Mouse (Mus musculus) liver, embryonic 16.5 days (tissue): Measurements from ENCODE around the gene Lbr. TPM values are rescaled to one million over a fixed set of nuclear protein-coding genes. Genes with fewer than 3 reads are reported as not detected.

Experiments used
- ATAC-seq: fragments of 200-750 bp; cut with Nextera tagmentation; 2 replicates; pipeline ENCODE4 v1.8.0; 2017; ENCODE audit warnings: low read depth, mild to moderate bottlenecking, moderate number of reproducible peaks, moderate library complexity
- H3K27ac ChIP-seq: fragments of 300-500 bp; sonication (generic); 2 replicates; pipeline ENCODE4 v1.5.1; 2014; ENCODE audit warnings: mild to moderate bottlenecking, low read length
- H3K27me3 ChIP-seq: fragments of 300-500 bp; sonication (generic); 2 replicates; pipeline ENCODE4 v1.6.1; 2014; ENCODE audit warnings: low read depth, low read length, mixed read lengths; ENCODE audit not compliant: control insufficient read depth, insufficient read depth
- H3K36me3 ChIP-seq: fragments of 300-500 bp; sonication (generic); 2 replicates; pipeline ENCODE4 v1.6.1; 2014; ENCODE audit warnings: mild to moderate bottlenecking; ENCODE audit not compliant: control insufficient read depth, insufficient read depth
- H3K4me1 ChIP-seq: fragments of 300-500 bp; sonication (generic); 2 replicates; pipeline ENCODE4 v1.6.1; 2014; ENCODE audit warnings: low read depth, low read length, mixed read lengths; ENCODE audit not compliant: control insufficient read depth
- H3K4me2 ChIP-seq: fragments of 300-500 bp; sonication (generic); 2 replicates; pipeline ENCODE4 v1.6.1; 2014; ENCODE audit warnings: low read depth, low read length, mixed read lengths
- H3K4me3 ChIP-seq: fragments of 300-500 bp; sonication (generic); 2 replicates; pipeline ENCODE4 v1.5.1; 2014; ENCODE audit warnings: low read depth, mild to moderate bottlenecking, low read length
- H3K9ac ChIP-seq: fragments of 300-500 bp; sonication (generic); 2 replicates; pipeline ENCODE4 v1.6.1; 2014; ENCODE audit warnings: low read depth, low read length
- H3K9me3 ChIP-seq: fragments of 300-500 bp; sonication (generic); replicated peaks from 2 replicates; pipeline ENCODE4 v1.6.1; 2016; ENCODE audit warnings: low read length; ENCODE audit not compliant: control insufficient read depth
- WGBS: fragments of 180-500 bp; shearing (Covaris S2); extraction: QIAGEN DNeasy Blood & Tissue Kit; methylation state at CpG from one replicate; pipeline ENCODE4 v1.1.7; 2014; ENCODE audit not compliant: insufficient replicate concordance; 5-methylcytosine and 5-hydroxymethylcytosine counted together
- polyA plus RNA-seq: library from polyadenylated mRNA; unstranded; fragments of >200 nt; fragmentation: Nextera tagmentation; extraction: Ambion mirVana; gene quantifications from 2 replicates; pipeline ENCODE4 v1.2.1, GENCODE M21; 2015

Gene Lbr
- polyA plus RNA-seq, result 211 and 250 TPM in 2 replicates

DNA sequence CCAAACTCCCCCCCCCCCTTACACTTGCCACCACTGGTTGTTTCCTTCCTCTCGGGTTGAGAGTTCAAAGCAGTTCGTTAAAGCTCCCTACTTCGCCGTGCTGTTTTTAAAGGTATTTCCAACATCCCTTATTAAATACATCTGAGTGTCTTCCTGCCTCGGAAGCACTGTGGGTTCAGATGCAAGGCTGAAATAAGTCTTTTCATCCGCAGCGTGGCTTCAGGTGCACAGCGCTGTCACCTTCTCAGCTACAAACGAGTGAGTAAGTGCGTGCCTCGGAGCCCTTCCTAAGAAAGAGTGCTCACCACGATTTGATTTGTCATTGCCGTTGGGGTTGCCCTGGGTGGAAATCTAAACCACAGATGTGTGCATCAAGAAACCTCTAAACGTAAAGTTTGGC is at the start of gene Lbr:
Gene Lbr, minus strand, starts transcription at position 266 of the 400 bp plus-strand sequence.
- peak within 1 kb of the TSS; percentile 75 for H3K4me3 ChIP-seq
- peaks cover 8% of the 10 kb centered on the region for H3K36me3 ChIP-seq
- peak; percentile 17 for ATAC-seq
- under 1% methylated on average over 14 of the region's 14 CpGs for WGBS
- peak within 1 kb of the TSS; percentile 97 for H3K9ac ChIP-seq
- no peaks in the 10 kb centered on the region for H3K9me3 ChIP-seq
- peaks cover 31% of the 10 kb centered on the region for H3K4me1 ChIP-seq
- H3K4me2 ChIP-seq, result peak within 1 kb of the TSS; percentile 83
- no peaks in the 10 kb centered on the region for H3K27me3 ChIP-seq
- peak within 1 kb of the TSS; percentile 98 for H3K27ac ChIP-seq

DNA sequence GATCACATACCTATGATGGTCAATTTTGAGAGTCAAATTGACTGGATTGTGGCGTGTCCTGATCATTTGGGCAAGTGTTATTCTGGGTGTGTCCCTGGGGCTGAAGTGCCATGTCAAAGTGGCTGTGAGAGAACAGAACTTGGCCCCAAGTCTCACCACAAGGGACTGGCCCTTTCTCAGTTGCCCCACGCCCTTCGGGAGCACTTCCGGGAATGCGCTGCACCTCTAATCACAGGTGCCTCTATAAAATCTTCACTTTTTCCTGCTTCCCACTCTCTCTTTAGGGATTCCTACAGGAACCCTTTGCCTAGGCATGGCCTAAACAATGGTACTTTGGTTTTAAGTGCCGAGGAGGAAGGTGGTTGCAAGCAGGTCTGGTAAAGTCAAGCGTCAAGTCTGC is 46.8 kb upstream of the Lbr start:
- Histone ChIP-seq H3K4me3 (no peak overlapping the region), H3K4me2 (no peak overlapping the region), H3K4me1 (no peaks in the 10 kb centered on the region), H3K27ac (no peak overlapping the region), H3K27me3 (no peaks in the 10 kb centered on the region), H3K9ac (no peak overlapping the region), H3K9me3 (no peaks in the 10 kb centered on the region), H3K36me3 (no peaks in the 10 kb centered on the region)
- 76% methylated on average over 7 of the region's 7 CpGs for WGBS
- no peak for ATAC-seq

DNA sequence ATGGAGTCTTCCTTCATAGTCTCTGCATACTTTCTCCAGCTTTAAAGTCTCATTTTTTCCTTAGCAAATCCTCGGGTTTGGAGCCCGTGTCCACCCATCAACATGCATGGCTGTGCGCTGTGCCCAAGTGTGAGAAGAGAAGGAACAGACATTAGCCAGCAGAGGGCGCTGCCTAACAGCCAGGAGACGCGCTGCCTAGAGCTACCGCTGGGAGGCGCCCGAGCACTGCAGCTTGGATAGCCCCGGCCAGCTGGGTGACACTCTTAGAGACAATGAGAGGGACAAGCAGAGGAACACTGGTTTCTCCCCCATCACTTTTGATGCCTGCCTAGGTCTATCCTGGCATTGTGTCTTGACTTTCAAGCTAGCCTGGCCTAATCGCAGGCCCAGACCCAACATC is 46.0 kb upstream of the Lbr start:
- Histone ChIP-seq H3K4me2 (no peak overlapping the region), H3K36me3 (no peaks in the 10 kb centered on the region), H3K27ac (no peak overlapping the region), H3K9me3 (no peaks in the 10 kb centered on the region), H3K9ac (no peak overlapping the region), H3K4me3 (no peak overlapping the region), H3K27me3 (no peaks in the 10 kb centered on the region), H3K4me1 (no peaks in the 10 kb centered on the region)
- ATAC-seq, result peak; percentile 58
- 3% methylated on average over 11 of the region's 11 CpGs for WGBS

DNA sequence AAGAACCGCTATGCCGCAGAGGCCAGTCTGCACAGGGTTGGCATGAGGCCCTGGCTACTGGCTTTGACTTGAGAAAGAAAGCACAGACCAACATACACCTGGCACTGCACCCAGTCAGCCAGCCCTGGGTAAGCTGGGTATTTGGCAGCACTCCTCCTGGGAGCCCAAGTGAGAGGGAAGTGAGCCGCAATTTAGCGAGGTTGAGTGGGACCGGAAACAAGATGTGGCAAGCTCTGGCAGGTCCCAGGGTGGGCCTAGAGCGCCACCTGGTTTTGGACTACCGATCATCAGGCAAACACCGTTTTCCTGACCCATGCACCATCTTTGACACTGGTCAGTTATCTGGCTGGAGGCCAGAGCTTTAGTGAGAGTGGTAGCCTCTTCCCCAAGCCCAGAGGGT is 38.7 kb upstream of the Lbr start:
- Histone ChIP-seq H3K9me3 (no peaks in the 10 kb centered on the region), H3K4me3 (no peak overlapping the region), H3K36me3 (no peaks in the 10 kb centered on the region), H3K27ac (no peak overlapping the region), H3K4me2 (no peak overlapping the region), H3K4me1 (peaks cover 5% of the 10 kb centered on the region), H3K9ac (no peak overlapping the region), H3K27me3 (no peaks in the 10 kb centered on the region)
- 20% methylated on average over 8 of the region's 8 CpGs for WGBS
- peak; percentile 53 for ATAC-seq

DNA sequence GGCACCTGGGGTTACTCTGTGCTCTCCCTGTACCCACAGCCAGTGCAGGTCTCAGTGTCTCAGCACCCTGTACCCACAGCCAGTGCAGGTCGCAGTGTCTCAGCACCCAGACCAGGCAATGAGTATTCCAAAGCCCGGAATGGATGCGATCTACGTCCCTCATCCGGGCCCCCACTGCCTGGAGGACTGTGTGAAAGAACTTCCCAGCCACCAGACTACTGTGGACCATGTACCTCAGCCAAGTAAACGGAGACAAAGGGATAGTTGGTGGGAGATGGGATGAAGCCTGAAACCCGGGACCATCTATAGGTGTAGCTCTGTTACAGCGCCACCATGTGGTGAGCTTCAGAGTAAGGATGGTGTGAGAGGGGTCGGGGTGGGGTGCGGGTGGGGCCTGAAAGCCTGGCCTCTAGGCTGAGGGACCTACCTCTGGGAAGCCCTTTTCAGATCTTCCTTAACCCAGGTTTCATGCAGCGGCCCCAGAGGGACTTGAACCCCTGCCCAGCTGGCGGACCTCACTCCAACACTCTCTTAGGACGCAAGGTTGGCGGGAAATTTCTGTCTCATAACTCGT is 38.0 kb upstream of the Lbr start:
- H3K4me3 ChIP-seq, result no peak overlapping the region
- no peaks in the 10 kb centered on the region for H3K9me3 ChIP-seq
- H3K36me3 ChIP-seq, result no peaks in the 10 kb centered on the region
- H3K27ac ChIP-seq, result no peak overlapping the region
- no peaks in the 10 kb centered on the region for H3K27me3 ChIP-seq
- no peak overlapping the region for H3K4me2 ChIP-seq
- H3K9ac ChIP-seq, result no peak overlapping the region
- H3K4me1 ChIP-seq, result peaks cover 5% of the 10 kb centered on the region
- 0 out of 2 replicates have a peak, but pooled peaks have one; percentile 8 for ATAC-seq
- WGBS, result 50% methylated on average over 15 of the region's 15 CpGs

DNA sequence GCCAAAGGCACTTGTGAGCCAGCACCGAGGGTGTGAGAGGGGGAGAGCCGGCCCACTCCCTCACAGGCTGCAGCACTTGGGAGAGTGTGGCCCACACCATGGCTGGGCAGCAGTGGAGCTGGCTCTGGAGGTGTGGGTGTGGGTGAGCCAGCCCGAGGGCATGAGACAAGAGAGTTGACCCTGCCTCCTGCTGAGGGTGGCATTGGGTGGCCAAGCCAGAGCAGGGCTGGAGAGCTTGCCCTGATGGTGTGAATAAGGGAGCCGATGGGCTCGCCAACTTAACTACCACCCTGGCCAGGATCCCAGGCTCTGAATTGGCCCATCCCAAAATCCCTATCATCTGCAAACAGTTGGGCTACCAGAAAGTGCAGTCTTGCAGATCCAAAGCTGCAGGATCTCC is 35.6 kb upstream of the Lbr start:
- WGBS, result 65% methylated on average over 5 of the region's 5 CpGs
- H3K9me3 ChIP-seq, result no peaks in the 10 kb centered on the region
- H3K36me3 ChIP-seq, result no peaks in the 10 kb centered on the region
- no peak overlapping the region for H3K27ac ChIP-seq
- no peak overlapping the region for H3K9ac ChIP-seq
- H3K4me1 ChIP-seq, result peaks cover 5% of the 10 kb centered on the region
- ATAC-seq, result no peak
- H3K4me2 ChIP-seq, result no peak overlapping the region
- H3K27me3 ChIP-seq, result no peaks in the 10 kb centered on the region
- H3K4me3 ChIP-seq, result no peak overlapping the region

DNA sequence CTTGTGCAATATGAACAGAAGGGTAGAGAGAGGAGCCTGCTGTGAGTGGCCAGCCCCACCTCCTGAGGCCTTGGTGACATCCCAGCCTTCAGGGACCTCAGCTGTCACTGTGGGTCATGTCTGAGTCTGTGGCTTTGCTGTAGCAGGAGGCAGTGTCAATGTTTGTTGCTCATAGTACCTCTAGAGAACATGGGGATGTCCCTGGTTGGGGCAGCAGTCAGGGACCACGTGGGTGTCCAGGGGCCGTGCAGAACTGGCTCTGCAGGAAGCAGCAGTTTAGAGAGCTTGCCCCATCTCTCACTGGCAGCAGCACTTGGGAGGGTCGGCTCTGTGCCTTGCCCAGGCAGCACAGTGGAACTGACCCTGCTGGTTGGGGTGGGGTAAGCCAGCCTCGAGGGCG is 34.2 kb upstream of the Lbr start:
- H3K9ac ChIP-seq, result no peak overlapping the region
- H3K27ac ChIP-seq, result no peak overlapping the region
- no peak overlapping the region for H3K4me3 ChIP-seq
- WGBS, result 22% methylated on average over 5 of the region's 5 CpGs
- H3K27me3 ChIP-seq, result no peaks in the 10 kb centered on the region
- no peak overlapping the region for H3K4me2 ChIP-seq
- no peak for ATAC-seq
- peaks cover 5% of the 10 kb centered on the region for H3K4me1 ChIP-seq
- no peaks in the 10 kb centered on the region for H3K36me3 ChIP-seq
- H3K9me3 ChIP-seq, result no peaks in the 10 kb centered on the region

DNA sequence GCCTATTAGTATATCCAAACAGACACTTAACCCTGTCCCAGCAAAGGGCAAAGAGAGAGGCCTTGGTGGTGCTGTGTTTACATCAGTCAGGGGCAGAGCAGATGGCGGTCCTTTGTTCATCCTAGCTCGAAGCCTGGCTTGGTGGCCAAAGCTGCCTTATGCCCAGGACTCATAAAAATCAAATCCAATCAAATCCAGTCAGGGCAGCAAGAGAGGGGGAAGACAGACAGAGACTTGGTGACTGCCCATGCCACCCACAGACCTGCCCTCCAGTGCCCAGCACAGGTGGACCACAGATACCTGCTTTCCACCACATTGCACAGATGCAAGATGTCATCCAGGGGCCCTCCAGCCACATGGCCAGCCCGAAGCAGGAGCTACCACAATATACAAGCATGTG is 33.8 kb upstream of the Lbr start:
- Histone ChIP-seq H3K9me3 (no peaks in the 10 kb centered on the region), H3K27ac (no peak overlapping the region), H3K9ac (no peak overlapping the region), H3K36me3 (no peaks in the 10 kb centered on the region), H3K4me3 (no peak overlapping the region), H3K4me2 (no peak overlapping the region), H3K27me3 (no peaks in the 10 kb centered on the region), H3K4me1 (peaks cover 5% of the 10 kb centered on the region)
- ATAC-seq, result no peak
- 55% methylated on average over 3 of the region's 3 CpGs for WGBS

DNA sequence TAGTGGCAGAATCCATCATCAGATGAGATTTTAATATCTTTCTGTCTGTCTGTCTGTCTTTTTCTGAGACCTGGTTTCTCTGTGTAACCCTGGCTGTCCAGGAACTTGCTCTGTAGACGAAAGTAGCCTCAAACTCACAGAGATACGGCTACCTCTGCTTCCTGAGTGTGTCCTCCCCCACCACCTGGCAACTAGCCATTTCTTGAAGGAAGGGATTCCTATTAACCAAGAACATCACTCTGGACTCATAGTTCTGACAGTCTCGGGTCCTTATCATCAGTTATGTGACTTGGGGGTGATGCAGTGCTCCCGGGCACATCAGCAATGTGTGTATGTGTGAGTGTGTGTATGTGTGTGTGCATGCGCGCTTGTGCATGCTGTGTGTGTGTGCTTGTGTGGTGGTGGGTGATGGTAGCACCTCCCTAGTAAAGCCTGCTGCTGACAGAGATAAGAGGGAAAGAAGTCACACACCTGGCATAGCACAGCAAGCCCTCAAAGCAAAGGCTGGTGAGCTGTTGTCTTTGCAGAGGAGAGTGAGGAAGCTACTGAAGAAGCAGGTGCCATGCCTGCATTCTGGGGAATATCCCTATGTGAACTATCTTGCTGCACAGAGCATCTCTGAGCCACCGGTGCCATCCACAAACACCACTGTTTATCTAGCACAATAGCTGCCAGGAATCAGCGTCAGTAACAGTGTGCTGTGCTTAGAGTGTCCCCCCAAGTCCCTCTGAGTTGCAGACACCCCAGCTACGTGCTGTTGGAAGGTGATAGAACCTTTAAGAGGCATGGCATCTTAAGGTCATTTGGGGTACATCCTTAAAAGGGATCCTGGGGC is 30.5 kb upstream of the Lbr start:
- ATAC-seq, result no peak
- H3K4me1 ChIP-seq, result no peaks in the 10 kb centered on the region
- H3K27ac ChIP-seq, result no peak overlapping the region
- no peak overlapping the region for H3K4me3 ChIP-seq
- no peaks in the 10 kb centered on the region for H3K9me3 ChIP-seq
- H3K27me3 ChIP-seq, result no peaks in the 10 kb centered on the region
- no peak overlapping the region for H3K4me2 ChIP-seq
- 37% methylated on average over 9 of the region's 9 CpGs for WGBS
- H3K36me3 ChIP-seq, result no peaks in the 10 kb centered on the region
- no peak overlapping the region for H3K9ac ChIP-seq
